Mouse (Mus musculus): Measurements from ENCODE around the gene Slc4a10. TPM values are rescaled to one million over a fixed set of nuclear protein-coding genes. Genes with fewer than 3 reads are reported as not detected.

The Slc4a10 gene
- polyA plus RNA-seq, 1 experiment from 2014 or later: 0.05 TPM

DNA sequence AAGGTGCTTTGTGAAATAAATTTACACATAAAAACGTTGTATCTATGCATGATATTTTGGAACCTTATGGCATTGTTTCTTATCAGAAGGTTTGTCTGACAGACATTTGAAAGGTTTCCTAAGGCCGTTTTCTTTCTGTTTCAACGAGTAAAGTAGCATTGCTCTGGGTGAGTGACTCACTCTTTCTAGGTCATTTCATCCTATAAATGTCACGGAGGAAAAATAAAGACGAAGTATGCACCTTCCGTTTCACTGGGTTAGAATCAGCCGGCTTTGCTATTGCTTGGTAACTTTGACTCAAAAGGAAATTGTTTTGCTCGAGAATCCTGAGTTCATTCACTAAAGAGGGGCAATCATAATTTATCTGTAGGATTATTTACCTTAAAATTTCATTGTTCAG is 88.6 kb downstream of the Slc4a10 start:
- DNase-seq (ENCODE audit: low spot score): no peak
- WGBS: 64% methylated on average over 8 of the region's 8 CpGs
- Histone ChIP-seq H3K4me1 (no peaks in the 10 kb centered on the region), H3K36me3 (replicated peaks) (no peaks in the 10 kb centered on the region), H3K4me3 (no peak overlapping the region), H3K9me3 (no peaks in the 10 kb centered on the region), H3K27me3 (replicated peaks; ENCODE audit: low read depth, poor library complexity, severe bottlenecking) (no peaks in the 10 kb centered on the region), H3K27ac (replicated peaks) (no peak overlapping the region)

DNA sequence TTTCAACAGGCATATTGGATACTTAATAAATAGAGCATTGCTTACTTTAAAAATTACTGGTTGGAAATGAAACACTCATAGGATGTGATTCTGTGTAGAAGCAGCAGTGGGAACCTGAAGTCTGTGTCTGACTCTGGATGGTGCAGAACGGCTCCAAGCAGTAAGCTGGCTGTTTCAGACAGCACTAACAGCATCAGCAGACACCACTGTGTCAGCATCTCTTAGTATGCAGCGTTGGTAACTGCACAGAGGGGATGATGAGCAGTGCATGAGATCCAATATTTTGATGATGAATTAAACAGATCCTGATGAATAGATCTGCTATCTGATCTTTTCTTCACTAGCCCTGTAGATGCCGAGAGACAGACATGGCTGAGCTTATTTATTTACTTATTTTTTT is 101.4 kb downstream of the Slc4a10 start:
- H3K4me1 ChIP-seq: no peaks in the 10 kb centered on the region
- no peaks in the 10 kb centered on the region for H3K36me3 ChIP-seq (replicated peaks)
- no peak overlapping the region for H3K27ac ChIP-seq (replicated peaks)
- DNase-seq (ENCODE audit: low spot score): no peak
- WGBS: 67% methylated on average over 3 of the region's 3 CpGs
- H3K27me3 ChIP-seq (replicated peaks; ENCODE audit: low read depth, poor library complexity, severe bottlenecking): no peaks in the 10 kb centered on the region
- no peak overlapping the region for H3K4me3 ChIP-seq
- no peaks in the 10 kb centered on the region for H3K9me3 ChIP-seq

DNA sequence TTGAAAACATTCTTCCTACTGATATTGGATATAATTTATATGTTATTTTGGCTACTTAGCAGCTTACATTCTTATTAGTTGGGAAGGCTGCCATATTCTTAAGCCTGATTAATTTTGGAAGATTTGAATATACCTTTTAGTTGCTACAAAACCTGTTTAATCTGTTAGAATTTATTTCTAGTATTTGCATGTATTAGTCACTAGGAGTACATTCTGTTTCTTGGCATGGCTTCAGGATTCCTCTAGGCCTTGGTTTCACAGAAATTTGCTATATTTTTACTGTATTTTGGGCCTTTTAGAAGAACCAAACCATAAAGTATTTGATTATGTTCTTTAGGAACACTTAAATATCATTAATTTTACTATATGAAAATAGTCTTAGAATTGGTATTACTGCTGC is 103.2 kb downstream of the Slc4a10 start:
- no peaks in the 10 kb centered on the region for H3K27me3 ChIP-seq (replicated peaks; ENCODE audit: low read depth, poor library complexity, severe bottlenecking)
- no peak overlapping the region for H3K27ac ChIP-seq (replicated peaks)
- no peaks in the 10 kb centered on the region for H3K36me3 ChIP-seq (replicated peaks)
- no peak overlapping the region for H3K4me3 ChIP-seq
- H3K9me3 ChIP-seq: no peaks in the 10 kb centered on the region
- no peaks in the 10 kb centered on the region for H3K4me1 ChIP-seq
- DNase-seq (ENCODE audit: low spot score): no peak

DNA sequence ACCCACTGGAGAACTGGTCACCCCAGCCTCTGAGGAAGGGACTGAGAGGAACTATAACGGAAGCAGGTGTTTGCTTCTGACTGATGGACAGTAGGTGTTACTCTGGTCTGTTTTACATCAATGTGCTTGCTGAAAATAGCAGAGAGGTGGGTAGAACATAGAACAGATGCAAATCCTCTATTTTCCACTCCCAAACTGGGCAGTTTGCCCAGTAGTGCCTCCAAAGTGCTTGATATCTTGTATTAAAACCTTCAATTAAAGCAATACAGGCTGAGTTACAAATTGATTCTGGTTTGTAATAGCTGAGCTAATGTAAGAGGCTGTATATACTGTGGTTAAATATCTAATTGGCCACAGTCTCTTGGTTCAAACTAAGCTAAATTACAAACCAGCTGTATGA is 104.6 kb downstream of the Slc4a10 start:
- no peak for DNase-seq (ENCODE audit: low spot score)
- Histone ChIP-seq H3K27ac (replicated peaks) (no peak overlapping the region), H3K36me3 (replicated peaks) (no peaks in the 10 kb centered on the region)

DNA sequence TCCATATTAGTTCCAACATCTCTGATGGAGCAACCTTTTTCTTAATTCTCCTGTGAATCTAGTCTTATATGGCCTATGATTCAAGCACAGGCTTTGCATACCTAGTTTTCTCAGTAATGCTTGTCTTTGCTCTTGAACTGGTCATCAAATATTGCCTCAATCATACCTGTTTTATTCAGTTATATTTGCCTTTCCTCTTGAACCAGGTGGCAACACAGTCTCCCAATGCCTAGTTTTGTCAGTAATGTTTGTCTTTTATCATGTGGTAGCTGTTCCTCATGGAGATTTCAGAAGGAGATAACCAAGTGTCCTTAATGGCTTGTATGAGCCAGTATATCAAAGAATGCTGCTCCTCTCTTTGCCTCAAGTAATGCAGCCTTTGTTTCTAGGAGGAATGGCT is 163.8 kb downstream of the Slc4a10 start:
- Histone ChIP-seq H3K27ac (replicated peaks) (no peak overlapping the region), H3K4me1 (no peaks in the 10 kb centered on the region), H3K27me3 (replicated peaks; ENCODE audit: low read depth, poor library complexity, severe bottlenecking) (no peaks in the 10 kb centered on the region), H3K9me3 (no peaks in the 10 kb centered on the region), H3K36me3 (replicated peaks) (no peaks in the 10 kb centered on the region), H3K4me3 (no peak overlapping the region)
- DNase-seq (ENCODE audit: low spot score): no peak

More for the DNA sequence above, 104.6 kb downstream of the Slc4a10 start:
- no peaks in the 10 kb centered on the region for H3K9me3 ChIP-seq
- 82% methylated on average over 1 of the region's 1 CpGs for WGBS
- H3K4me1 ChIP-seq: no peaks in the 10 kb centered on the region
- no peak overlapping the region for H3K4me3 ChIP-seq
- H3K27me3 ChIP-seq (replicated peaks; ENCODE audit: low read depth, poor library complexity, severe bottlenecking): no peaks in the 10 kb centered on the region

DNA sequence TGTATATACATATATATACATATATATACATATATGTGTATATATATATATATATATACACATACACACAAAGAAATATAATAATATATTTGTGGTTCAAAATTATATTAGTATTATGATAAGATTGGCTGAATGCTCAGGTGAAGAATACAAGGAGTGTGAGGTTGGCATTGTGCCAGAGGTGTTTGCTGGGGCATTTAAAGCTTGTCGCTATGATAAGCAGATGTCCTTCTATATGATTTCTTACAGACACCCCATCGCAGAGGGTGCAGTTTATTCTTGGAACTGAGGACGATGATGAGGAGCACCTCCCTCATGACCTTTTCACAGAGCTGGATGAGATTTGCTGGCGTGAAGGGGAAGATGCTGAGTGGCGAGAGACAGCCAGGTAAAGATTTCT is 164.8 kb downstream of the Slc4a10 start:
- no peak overlapping the region for H3K27ac ChIP-seq (replicated peaks)
- no peaks in the 10 kb centered on the region for H3K9me3 ChIP-seq
- H3K4me1 ChIP-seq: no peaks in the 10 kb centered on the region
- WGBS: 91% methylated on average over 5 of the region's 5 CpGs
- no peaks in the 10 kb centered on the region for H3K36me3 ChIP-seq (replicated peaks)
- DNase-seq (ENCODE audit: low spot score): no peak
- H3K4me3 ChIP-seq: no peak overlapping the region
- H3K27me3 ChIP-seq (replicated peaks; ENCODE audit: low read depth, poor library complexity, severe bottlenecking): no peaks in the 10 kb centered on the region

DNA sequence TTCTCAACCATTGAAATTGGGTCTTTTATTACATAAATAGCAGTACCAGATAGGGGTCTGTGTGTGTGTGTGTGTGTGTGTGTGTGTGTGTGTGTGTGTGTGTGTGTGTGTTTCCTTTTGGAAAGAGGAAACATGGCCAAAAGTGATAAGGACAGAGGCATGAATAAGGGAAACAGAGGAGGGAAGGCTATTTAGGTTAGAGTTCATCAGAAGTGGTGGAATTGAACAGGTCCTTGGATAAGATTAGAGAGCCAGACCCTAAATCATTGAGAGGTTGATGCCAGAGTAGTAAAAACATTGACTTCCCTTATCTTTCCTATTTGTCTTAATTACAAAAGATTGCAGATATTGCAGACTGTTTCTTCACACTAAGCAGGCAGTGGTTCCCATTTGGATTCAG is 181.3 kb downstream of the Slc4a10 start:
- no peaks in the 10 kb centered on the region for H3K27me3 ChIP-seq (replicated peaks; ENCODE audit: low read depth, poor library complexity, severe bottlenecking)
- H3K36me3 ChIP-seq (replicated peaks): no peaks in the 10 kb centered on the region
- no peak overlapping the region for H3K27ac ChIP-seq (replicated peaks)
- no peak overlapping the region for H3K4me3 ChIP-seq
- no peak for DNase-seq (ENCODE audit: low spot score)
- no peaks in the 10 kb centered on the region for H3K4me1 ChIP-seq
- no peaks in the 10 kb centered on the region for H3K9me3 ChIP-seq

DNA sequence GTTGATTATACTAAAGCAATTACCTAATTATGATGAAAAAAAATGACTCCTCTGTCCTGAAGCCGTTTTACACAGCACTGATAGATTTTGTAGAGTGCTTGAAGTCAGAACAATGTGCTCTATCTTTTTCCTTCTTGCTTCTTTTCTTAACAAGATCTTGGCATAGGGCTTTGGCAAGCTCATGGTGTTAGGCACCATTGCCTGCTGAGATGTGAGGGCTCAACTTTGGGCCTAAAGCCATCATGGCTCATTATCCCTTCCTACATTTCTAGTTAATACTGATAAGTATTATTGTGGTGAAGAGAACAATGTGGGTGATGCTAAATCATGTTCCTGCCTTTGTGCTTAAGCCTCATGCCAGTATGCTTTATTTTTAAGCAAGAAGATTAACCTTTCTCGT is 185.0 kb downstream of the Slc4a10 start:
- no peaks in the 10 kb centered on the region for H3K9me3 ChIP-seq
- DNase-seq (ENCODE audit: low spot score): no peak

DNA sequence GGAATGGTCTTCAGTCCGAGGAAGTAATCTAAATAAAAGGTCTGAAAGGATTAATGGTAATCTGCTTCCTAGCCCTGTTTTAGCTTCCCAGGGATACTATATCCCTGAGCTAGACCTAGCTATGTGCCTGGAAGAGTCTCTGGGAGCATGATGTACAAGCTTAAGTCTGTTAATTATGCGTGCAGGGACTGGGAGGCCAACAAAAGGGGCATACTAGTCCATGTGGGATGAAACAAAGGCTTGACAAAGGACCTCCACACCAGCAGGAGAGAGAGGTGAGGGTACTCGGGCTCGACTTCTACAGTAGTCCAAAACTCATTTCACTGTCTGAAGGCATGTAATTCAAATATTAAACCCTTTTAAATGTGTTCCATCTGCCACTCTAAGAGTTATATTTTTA is 197.9 kb downstream of the Slc4a10 start:
- Histone ChIP-seq H3K27me3 (replicated peaks; ENCODE audit: low read depth, poor library complexity, severe bottlenecking) (no peaks in the 10 kb centered on the region), H3K9me3 (no peaks in the 10 kb centered on the region), H3K36me3 (replicated peaks) (no peaks in the 10 kb centered on the region), H3K27ac (replicated peaks) (no peak overlapping the region), H3K4me1 (no peaks in the 10 kb centered on the region), H3K4me3 (no peak overlapping the region)
- DNase-seq (ENCODE audit: low spot score): no peak
- 56% methylated on average over 4 of the region's 4 CpGs for WGBS

More for the DNA sequence above, 185.0 kb downstream of the Slc4a10 start:
- WGBS: 84% methylated on average over 2 of the region's 2 CpGs
- H3K36me3 ChIP-seq (replicated peaks): no peaks in the 10 kb centered on the region
- no peaks in the 10 kb centered on the region for H3K4me1 ChIP-seq
- H3K4me3 ChIP-seq: no peak overlapping the region
- no peak overlapping the region for H3K27ac ChIP-seq (replicated peaks)
- H3K27me3 ChIP-seq (replicated peaks; ENCODE audit: low read depth, poor library complexity, severe bottlenecking): no peaks in the 10 kb centered on the region

DNA sequence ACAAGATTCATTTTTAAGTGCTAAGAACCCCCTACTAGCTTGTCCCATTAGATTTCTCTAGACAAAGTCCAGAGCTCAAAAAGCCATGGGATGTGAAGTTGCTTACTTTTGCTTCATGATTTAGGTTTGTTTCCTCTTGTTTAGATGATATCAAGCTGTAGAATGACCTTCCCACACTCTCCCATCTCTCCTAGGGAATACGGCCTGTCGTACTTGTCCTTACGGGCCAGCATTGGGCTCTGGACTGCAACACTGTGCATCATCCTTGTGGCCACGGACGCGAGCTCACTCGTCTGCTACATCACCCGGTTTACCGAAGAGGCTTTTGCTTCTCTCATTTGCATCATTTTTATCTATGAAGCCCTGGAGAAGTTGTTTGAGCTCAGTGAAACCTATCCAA is 222.2 kb downstream of the Slc4a10 start:
- Histone ChIP-seq H3K4me3 (no peak overlapping the region), H3K27ac (replicated peaks) (no peak overlapping the region), H3K36me3 (replicated peaks) (no peaks in the 10 kb centered on the region), H3K27me3 (replicated peaks; ENCODE audit: low read depth, poor library complexity, severe bottlenecking) (no peaks in the 10 kb centered on the region), H3K4me1 (no peaks in the 10 kb centered on the region), H3K9me3 (no peaks in the 10 kb centered on the region)
- no peak for DNase-seq (ENCODE audit: low spot score)
- 95% methylated on average over 9 of the region's 9 CpGs for WGBS

DNA sequence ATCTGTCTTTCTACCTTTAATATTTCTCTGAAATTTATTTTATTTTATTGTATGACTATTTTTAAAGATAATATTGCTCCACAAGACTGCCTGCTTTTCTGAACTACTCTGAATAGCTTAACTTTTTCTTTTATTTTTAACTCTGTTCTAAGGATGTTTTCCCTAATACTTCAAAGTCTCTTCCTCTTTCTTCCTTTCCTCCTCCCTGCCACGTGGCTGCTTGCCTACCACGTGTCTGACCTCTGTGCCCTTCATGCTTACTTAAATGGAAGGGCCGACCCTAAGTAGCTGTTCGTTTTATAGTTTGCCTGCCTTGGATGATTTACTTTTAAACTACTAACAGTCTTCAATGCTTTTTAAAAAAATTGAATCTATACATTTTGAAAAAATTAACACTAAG is 225.6 kb downstream of the Slc4a10 start:
- no peaks in the 10 kb centered on the region for H3K4me1 ChIP-seq
- H3K9me3 ChIP-seq: no peaks in the 10 kb centered on the region
- no peaks in the 10 kb centered on the region for H3K36me3 ChIP-seq (replicated peaks)
- no peaks in the 10 kb centered on the region for H3K27me3 ChIP-seq (replicated peaks; ENCODE audit: low read depth, poor library complexity, severe bottlenecking)
- H3K27ac ChIP-seq (replicated peaks): no peak overlapping the region
- H3K4me3 ChIP-seq: no peak overlapping the region
- 49% methylated on average over 4 of the region's 4 CpGs for WGBS
- DNase-seq (ENCODE audit: low spot score): no peak

DNA sequence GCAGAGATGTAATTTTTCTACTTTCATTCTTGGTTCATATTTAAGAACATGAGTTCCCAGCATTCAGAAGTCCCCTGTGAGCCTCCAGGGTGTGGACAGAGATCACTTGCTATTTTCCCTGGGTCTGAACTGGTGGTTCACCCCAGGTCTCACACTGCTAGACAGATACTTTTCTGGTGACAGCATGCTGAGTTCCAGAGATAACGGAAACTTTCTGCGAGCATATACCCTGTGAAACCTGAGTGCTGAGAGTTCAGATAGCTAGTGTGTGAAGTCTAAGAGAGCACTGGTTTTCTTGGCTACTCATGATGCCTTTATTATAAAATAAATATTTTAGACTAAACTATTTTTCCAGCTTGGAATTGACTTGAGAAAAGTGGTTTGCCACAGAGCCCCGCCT is 232.5 kb downstream of the Slc4a10 start:
- WGBS: 82% methylated on average over 3 of the region's 3 CpGs
- Histone ChIP-seq H3K4me1 (no peaks in the 10 kb centered on the region), H3K27me3 (replicated peaks; ENCODE audit: low read depth, poor library complexity, severe bottlenecking) (no peaks in the 10 kb centered on the region)

DNA sequence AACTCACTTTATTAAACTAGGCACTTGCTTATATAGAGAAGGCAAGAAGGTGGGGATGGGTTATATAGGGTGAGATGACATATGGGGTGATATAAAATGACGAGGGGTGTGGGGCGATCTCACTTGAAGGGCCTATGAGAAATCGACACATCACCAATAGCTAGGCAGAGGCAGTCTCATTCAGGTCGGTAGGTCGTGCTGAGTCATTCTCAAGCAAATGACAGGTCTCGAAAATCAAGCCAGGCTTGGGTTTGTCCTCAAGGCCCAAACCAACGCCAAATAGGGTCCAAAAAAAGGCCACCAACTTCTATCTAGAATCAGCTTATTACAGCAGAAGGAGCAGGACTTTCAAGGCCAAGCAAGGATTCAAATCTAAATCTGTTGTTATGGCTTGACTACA is 233.5 kb downstream of the Slc4a10 start:
- no peaks in the 10 kb centered on the region for H3K9me3 ChIP-seq
- DNase-seq (ENCODE audit: low spot score): no peak
- H3K27ac ChIP-seq (replicated peaks): no peak overlapping the region
- WGBS: 90% methylated on average over 7 of the region's 7 CpGs
- no peaks in the 10 kb centered on the region for H3K36me3 ChIP-seq (replicated peaks)
- H3K4me1 ChIP-seq: no peaks in the 10 kb centered on the region
- H3K4me3 ChIP-seq: no peak overlapping the region
- H3K27me3 ChIP-seq (replicated peaks; ENCODE audit: low read depth, poor library complexity, severe bottlenecking): no peaks in the 10 kb centered on the region

More for the DNA sequence above, 232.5 kb downstream of the Slc4a10 start:
- no peak overlapping the region for H3K4me3 ChIP-seq
- DNase-seq (ENCODE audit: low spot score): no peak
- H3K36me3 ChIP-seq (replicated peaks): no peaks in the 10 kb centered on the region
- H3K9me3 ChIP-seq: no peaks in the 10 kb centered on the region
- no peak overlapping the region for H3K27ac ChIP-seq (replicated peaks)

DNA sequence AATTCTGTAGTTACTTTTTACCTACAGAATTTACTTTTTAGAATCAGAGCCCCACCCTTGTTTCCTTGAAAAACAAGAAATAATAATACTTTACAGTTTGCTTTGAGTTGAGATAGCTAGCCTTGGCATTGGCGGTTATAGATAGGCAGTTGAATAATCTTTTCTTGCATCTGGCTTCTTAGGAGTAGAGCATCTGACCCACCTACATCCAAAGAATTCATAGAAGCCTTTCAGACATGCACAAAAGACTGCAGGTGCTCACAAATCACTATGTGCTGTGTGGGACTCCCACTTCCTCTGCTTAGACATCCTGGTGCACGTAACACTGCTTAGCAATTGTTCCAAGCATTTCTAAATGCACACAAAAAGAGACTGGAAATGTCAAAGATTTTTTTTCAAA is 238.8 kb downstream of the Slc4a10 start:
- no peak for DNase-seq (ENCODE audit: low spot score)
- H3K36me3 ChIP-seq (replicated peaks): no peaks in the 10 kb centered on the region
- H3K4me1 ChIP-seq: no peaks in the 10 kb centered on the region
- no peaks in the 10 kb centered on the region for H3K9me3 ChIP-seq
- WGBS: 82% methylated on average over 2 of the region's 2 CpGs
- no peak overlapping the region for H3K4me3 ChIP-seq
- H3K27ac ChIP-seq (replicated peaks): no peak overlapping the region
- no peaks in the 10 kb centered on the region for H3K27me3 ChIP-seq (replicated peaks; ENCODE audit: low read depth, poor library complexity, severe bottlenecking)
